Mouse (Mus musculus) brown adipose tissue, adult 24 weeks (tissue): Measurements from ENCODE around the gene Myo1c. TPM values are rescaled to one million over a fixed set of nuclear protein-coding genes. Genes with fewer than 3 reads are reported as not detected.
A peak's percentile ranks its signal among the peaks of the same experiment; 100 is the strongest.

ENCODE experiments used
- H3K27ac ChIP-seq: fragments of 200-500 bp; replicated peaks from 2 replicates; pipeline ENCODE4 v1.5.1; 2012; ENCODE audit warnings: low read depth, mild to moderate bottlenecking, low read length
- H3K4me1 ChIP-seq: fragments of 200-500 bp; 2 replicates; pipeline ENCODE4 v1.6.1; 2012; ENCODE audit warnings: low read length, mixed read lengths; ENCODE audit not compliant: control insufficient read depth, insufficient read depth, insufficient read length
- H3K4me3 ChIP-seq: fragments of 200-500 bp; 2 replicates; pipeline ENCODE4 v1.5.1; 2012; ENCODE audit warnings: low read depth, mild to moderate bottlenecking, low read length, moderate library complexity; ENCODE audit not compliant: insufficient read depth
- polyA plus RNA-seq: library from polyadenylated mRNA; stranded (reverse); fragments of >200 nt; gene quantifications from 2 replicates; pipeline ENCODE4 v1.2.4, GENCODE M21; 2012; ENCODE audit not compliant: missing spikeins, insufficient read depth, insufficient read length

Gene Myo1c
- polyA plus RNA-seq, 1 experiment: 65.7 TPM

GRCm38 (mm10) chr11:75631561-75632225, 18.6 kb upstream of the Myo1c start:
- peak overlapping the region; percentile 2; the same call in 1 of the 2 replicates for H3K27ac ChIP-seq
- peak overlapping the region; percentile 77 for H3K4me3 ChIP-seq
- peaks cover 18% of the 10 kb centered on the region for H3K4me1 ChIP-seq

- Histone ChIP-seq H3K27ac (no peak overlapping the region), H3K4me3 (no peak overlapping the region), H3K4me1 (peaks cover 21% of the 10 kb centered on the region)
Measured at GRCm38 (mm10) chr11:75632921-75633320, 17.4 kb upstream of the Myo1c start.

GRCm38 (mm10) chr11:75634801-75635200, 15.5 kb upstream of the Myo1c start:
- H3K27ac ChIP-seq: peak overlapping the region; percentile 87
- H3K4me1 ChIP-seq: peaks cover 21% of the 10 kb centered on the region
- 0 out of 2 replicates have a peak overlapping the region, but pooled peaks have one; percentile 3 for H3K4me3 ChIP-seq

- Histone ChIP-seq H3K4me1 (peaks cover 21% of the 10 kb centered on the region), H3K4me3 (0 out of 2 replicates have a peak overlapping the region, but pooled peaks have one; percentile 3), H3K27ac (peak overlapping the region; percentile 87)
Measured at GRCm38 (mm10) chr11:75635315-75635714, 15.0 kb upstream of the Myo1c start.

GRCm38 (mm10) chr11:75643323-75643722, 7.0 kb upstream of the Myo1c start:
- Histone ChIP-seq H3K4me1 (peaks cover 2% of the 10 kb centered on the region; the same call in 1 of the 2 replicates), H3K27ac (no peak overlapping the region), H3K4me3 (no peak overlapping the region)

GRCm38 (mm10) chr11:75644684-75645083, 5.6 kb upstream of the Myo1c start:
- H3K4me1 ChIP-seq: peaks cover 10% of the 10 kb centered on the region
- H3K4me3 ChIP-seq: no peak overlapping the region
- no peak overlapping the region for H3K27ac ChIP-seq

- peak overlapping the region; percentile 46 for H3K27ac ChIP-seq
- no peak overlapping the region for H3K4me3 ChIP-seq
- peaks cover 20% of the 10 kb centered on the region for H3K4me1 ChIP-seq
Measured at GRCm38 (mm10) chr11:75647681-75648211, 2.6 kb upstream of the Myo1c start.

- H3K27ac ChIP-seq: peak overlapping the region; percentile 94
- peaks cover 23% of the 10 kb centered on the region for H3K4me1 ChIP-seq
- no peak overlapping the region for H3K4me3 ChIP-seq
Measured at GRCm38 (mm10) chr11:75649155-75649561, 1.1 kb upstream of the Myo1c start.

GRCm38 (mm10) chr11:75650958-75651425, 688 bp downstream of the Myo1c start:
- Histone ChIP-seq H3K4me1 (peaks cover 33% of the 10 kb centered on the region), H3K27ac (peak overlapping the region; percentile 100), H3K4me3 (peak overlapping the region; percentile 98)

- Histone ChIP-seq H3K27ac (peak overlapping the region; percentile 100), H3K4me3 (peak overlapping the region; percentile 98), H3K4me1 (peaks cover 33% of the 10 kb centered on the region)
Measured at GRCm38 (mm10) chr11:75651426-75652221, 1.3 kb downstream of the Myo1c start.

GRCm38 (mm10) chr11:75652222-75652941, 2.1 kb downstream of the Myo1c start:
- Histone ChIP-seq H3K27ac (peak overlapping the region; percentile 100), H3K4me1 (peaks cover 37% of the 10 kb centered on the region), H3K4me3 (peak overlapping the region; percentile 98)

GRCm38 (mm10) chr11:75652942-75653684, 2.8 kb downstream of the Myo1c start:
- Histone ChIP-seq H3K4me1 (peaks cover 37% of the 10 kb centered on the region), H3K27ac (peak overlapping the region; percentile 84), H3K4me3 (peak overlapping the region; percentile 98)

GRCm38 (mm10) chr11:75653781-75654470, 3.6 kb downstream of the Myo1c start:
- Histone ChIP-seq H3K4me3 (peak overlapping the region; percentile 59), H3K27ac (peak overlapping the region; percentile 97), H3K4me1 (peaks cover 37% of the 10 kb centered on the region)
